Mouse (Mus musculus) lung, adult 10 weeks (tissue): ENCODE data around the gene Gm21746. TPM values are rescaled to one million over a fixed set of nuclear protein-coding genes. Genes with fewer than 3 reads are reported as not detected.

Experiments used
- polyA plus RNA-seq: library from polyadenylated mRNA; stranded (reverse); fragments of 350-450 nt; fragmentation: Illumina TruSeq; extraction: RNeasy Lipid Tissue Mini Kit (QIAGEN cat#74804); gene quantifications from one replicate; pipeline ENCODE4 v1.2.3, GENCODE M21; 2014; ENCODE audit warnings: low read depth, low replicate concordance; ENCODE audit not compliant: insufficient read depth

The Gm21746 gene
- polyA plus RNA-seq: not detected

GRCm38 (mm10) chrY:6237895-6238294, at the start of gene Gm21746:
TSS of gene Gm21746 (minus strand) at chrY:6237995.

GRCm38 (mm10) chrY:6266798-6267197, 29.0 kb upstream of the Gm21746 start, which contains the start of gene Gm20873:
TSS of gene Gm20873 (plus strand) at chrY:6267098.

Other genes starting within 250 kb of the Gm21746 start
- gene Gm20873, start 29.1 kb upstream of the Gm21746 start, polyA plus RNA-seq: not detected